Mouse (Mus musculus) hindbrain, embryonic 15.5 days (tissue): Measurements from ENCODE around the gene Prdm1. TPM values are rescaled to one million over a fixed set of nuclear protein-coding genes. Genes with fewer than 3 reads are reported as not detected.

Experiments
- ATAC-seq: fragments of 200-750 bp; cut with Nextera tagmentation; 2 replicates; pipeline ENCODE4 v1.8.0; 2017; ENCODE audit warnings: low read depth, moderate number of reproducible peaks, moderate TSS enrichment; ENCODE audit not compliant: low FRiP score
- H3K27ac ChIP-seq: fragments of 300-500 bp; sonication (generic); replicated peaks from 2 replicates; pipeline ENCODE4 v1.5.1; 2015; ENCODE audit warnings: mild to moderate bottlenecking, inconsistent platforms
- H3K27me3 ChIP-seq: fragments of 300-500 bp; sonication (generic); 2 replicates; pipeline ENCODE4 v1.6.1; 2015; ENCODE audit warnings: control low read depth, inconsistent platforms
- H3K36me3 ChIP-seq: fragments of 300-500 bp; sonication (generic); 2 replicates; pipeline ENCODE4 v1.6.1; 2015; ENCODE audit warnings: control low read depth, inconsistent platforms
- H3K4me1 ChIP-seq: fragments of 300-500 bp; sonication (generic); replicated peaks from 2 replicates; pipeline ENCODE4 v1.6.1; 2015; ENCODE audit warnings: control low read depth, inconsistent platforms
- H3K4me2 ChIP-seq: fragments of 300-500 bp; sonication (generic); 2 replicates; pipeline ENCODE4 v1.6.1; 2015; ENCODE audit warnings: moderate library complexity, mild to moderate bottlenecking, inconsistent platforms
- H3K4me3 ChIP-seq: fragments of 300-500 bp; sonication (generic); 2 replicates; pipeline ENCODE4 v1.5.1; 2015; ENCODE audit warnings: mild to moderate bottlenecking, inconsistent platforms
- H3K9ac ChIP-seq: fragments of 300-500 bp; sonication (generic); 2 replicates; pipeline ENCODE4 v1.6.1; 2015; ENCODE audit warnings: inconsistent platforms
- H3K9me3 ChIP-seq: fragments of 300-500 bp; sonication (generic); 2 replicates; pipeline ENCODE4 v1.6.1; 2016; ENCODE audit warnings: control low read depth, inconsistent platforms
- WGBS: fragments of 180-500 bp; shearing (Covaris S2); methylation state at CpG from one replicate; pipeline ENCODE4 v1.1.7; 2015; 5-methylcytosine and 5-hydroxymethylcytosine counted together
- polyA plus RNA-seq: library from polyadenylated mRNA; unstranded; fragments of >200 nt; fragmentation: Nextera tagmentation; extraction: Ambion mirVana; gene quantifications from 2 replicates; pipeline ENCODE4 v1.2.1, GENCODE M21; 2015

The Prdm1 gene
- polyA plus RNA-seq, 1 experiment from 2014 or later, result 0.62 TPM

DNA sequence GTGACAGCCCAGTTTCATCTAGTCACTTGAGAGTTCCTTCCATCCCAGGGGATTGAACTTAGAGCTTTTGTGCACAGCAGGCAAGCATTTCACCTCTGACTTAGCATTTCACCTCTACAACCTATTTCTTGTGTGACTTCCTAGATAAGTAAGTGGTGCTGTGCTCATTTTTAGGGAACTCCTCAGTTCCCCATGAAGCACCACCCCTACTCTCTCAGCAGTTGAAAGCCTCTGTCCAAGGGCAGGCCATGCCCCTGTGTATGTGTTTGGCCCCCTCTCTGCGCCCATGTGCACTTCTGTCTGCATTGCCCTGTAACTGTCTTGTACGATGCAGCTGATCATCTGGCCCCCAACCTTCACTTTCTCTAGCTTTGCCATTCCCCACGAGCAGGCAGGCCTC lies 128.2 kb downstream of the Prdm1 start:
- no peaks in the 10 kb centered on the region for H3K27me3 ChIP-seq
- H3K36me3 ChIP-seq, result no peaks in the 10 kb centered on the region
- H3K9ac ChIP-seq, result no peak overlapping the region
- no peaks in the 10 kb centered on the region for H3K4me1 ChIP-seq
- no peaks in the 10 kb centered on the region for H3K9me3 ChIP-seq
- no peak overlapping the region for H3K4me3 ChIP-seq
- WGBS, result 58% methylated on average over 3 of the region's 3 CpGs
- no peak overlapping the region for H3K4me2 ChIP-seq
- H3K27ac ChIP-seq, result no peak overlapping the region
- no peak for ATAC-seq

DNA sequence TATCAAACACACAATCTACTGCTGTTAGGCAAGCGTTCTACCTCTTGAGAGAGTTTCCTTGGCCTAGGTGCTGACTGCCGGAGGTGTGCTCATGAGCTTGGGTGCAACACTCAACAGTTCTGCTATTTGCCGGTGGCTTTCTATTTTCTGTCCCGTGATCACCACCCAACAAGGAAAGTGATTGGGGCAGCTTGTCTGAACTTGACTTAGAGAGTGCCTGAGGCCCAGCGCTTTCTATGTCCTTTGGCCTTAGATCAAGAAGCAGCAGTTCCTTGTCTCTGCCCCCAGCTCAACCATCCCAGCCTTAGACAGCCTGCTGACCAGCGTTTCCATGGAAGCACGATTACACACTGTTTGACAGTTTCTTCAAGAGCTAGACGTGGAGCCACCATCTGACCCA lies 135.4 kb downstream of the Prdm1 start:
- no peak overlapping the region for H3K27ac ChIP-seq
- no peak overlapping the region for H3K4me2 ChIP-seq
- WGBS, result 82% methylated on average over 8 of the region's 8 CpGs
- H3K4me3 ChIP-seq, result no peak overlapping the region
- ATAC-seq, result no peak
- no peak overlapping the region for H3K9ac ChIP-seq
- H3K27me3 ChIP-seq, result no peaks in the 10 kb centered on the region
- H3K36me3 ChIP-seq, result no peaks in the 10 kb centered on the region
- no peaks in the 10 kb centered on the region for H3K9me3 ChIP-seq
- H3K4me1 ChIP-seq, result no peaks in the 10 kb centered on the region

DNA sequence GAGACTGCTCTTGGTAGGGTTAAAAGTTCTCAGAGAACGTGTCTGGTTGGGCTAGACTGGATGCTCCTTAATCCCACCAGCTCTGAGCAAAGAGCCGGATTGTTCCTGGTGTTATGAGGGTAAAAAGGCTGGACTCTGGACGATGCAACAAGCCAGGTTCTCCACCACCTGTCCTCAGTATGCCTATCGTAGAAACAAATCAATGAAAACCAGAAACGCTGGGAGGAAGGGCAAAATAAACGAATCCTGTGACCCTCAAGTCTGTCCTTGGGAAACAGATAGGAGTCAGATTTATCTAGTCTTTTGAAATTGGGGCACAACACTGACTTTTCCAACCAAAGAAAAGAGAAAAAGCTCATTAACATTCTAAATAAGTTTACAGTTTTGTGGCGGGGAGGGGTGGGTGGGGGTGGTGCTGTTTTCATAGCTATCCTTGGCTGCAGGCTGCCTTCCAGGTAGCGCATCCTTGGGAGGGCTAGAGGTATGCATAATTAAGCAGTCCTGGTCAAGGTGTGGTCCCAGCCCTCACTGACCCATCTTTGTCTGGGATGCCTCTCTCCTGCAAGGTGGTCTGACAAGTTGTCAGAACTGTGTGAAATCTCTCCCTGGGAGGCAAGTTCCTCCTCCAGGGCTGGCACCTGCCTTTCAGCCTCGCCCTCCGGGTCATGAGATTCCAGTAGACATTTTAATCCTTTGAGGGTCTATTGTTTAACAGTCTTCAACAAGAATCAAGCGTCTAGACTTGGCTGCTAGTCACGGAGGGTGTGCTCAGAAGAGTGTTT lies 136.6 kb downstream of the Prdm1 start:
- no peaks in the 10 kb centered on the region for H3K9me3 ChIP-seq
- H3K4me1 ChIP-seq, result no peaks in the 10 kb centered on the region
- 53% methylated on average over 12 of the region's 12 CpGs for WGBS
- no peak overlapping the region for H3K9ac ChIP-seq
- ATAC-seq, result no peak
- no peaks in the 10 kb centered on the region for H3K27me3 ChIP-seq
- no peaks in the 10 kb centered on the region for H3K36me3 ChIP-seq
- H3K4me3 ChIP-seq, result no peak overlapping the region
- no peak overlapping the region for H3K4me2 ChIP-seq
- H3K27ac ChIP-seq, result no peak overlapping the region

DNA sequence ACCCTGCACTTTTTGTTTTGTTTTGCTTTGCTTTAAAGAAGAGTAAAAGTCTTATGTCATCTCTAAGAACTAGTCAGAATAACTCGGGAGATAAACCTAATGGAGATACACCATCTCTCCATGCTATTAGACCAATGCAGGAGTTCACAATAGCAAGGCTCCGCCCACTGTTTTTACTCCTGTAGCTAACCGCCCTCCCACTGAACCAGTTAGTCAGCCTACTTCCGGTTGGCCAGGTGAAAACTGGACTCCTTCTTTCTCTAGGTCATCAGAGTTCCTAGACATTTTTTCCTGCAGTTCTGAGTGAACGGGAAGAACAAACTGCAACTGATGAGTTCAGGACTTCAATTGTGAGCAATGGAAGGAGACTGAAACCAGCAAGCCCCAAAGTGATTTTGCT lies 138.0 kb downstream of the Prdm1 start:
- 88% methylated on average over 5 of the region's 5 CpGs for WGBS
- ATAC-seq, result no peak
- Histone ChIP-seq H3K36me3 (no peaks in the 10 kb centered on the region), H3K4me2 (no peak overlapping the region), H3K9ac (no peak overlapping the region), H3K27ac (no peak overlapping the region), H3K4me3 (no peak overlapping the region), H3K4me1 (0 out of 2 replicates have a peak, but pooled peaks cover 3% of the 10 kb centered on the region), H3K9me3 (no peaks in the 10 kb centered on the region), H3K27me3 (no peaks in the 10 kb centered on the region)

DNA sequence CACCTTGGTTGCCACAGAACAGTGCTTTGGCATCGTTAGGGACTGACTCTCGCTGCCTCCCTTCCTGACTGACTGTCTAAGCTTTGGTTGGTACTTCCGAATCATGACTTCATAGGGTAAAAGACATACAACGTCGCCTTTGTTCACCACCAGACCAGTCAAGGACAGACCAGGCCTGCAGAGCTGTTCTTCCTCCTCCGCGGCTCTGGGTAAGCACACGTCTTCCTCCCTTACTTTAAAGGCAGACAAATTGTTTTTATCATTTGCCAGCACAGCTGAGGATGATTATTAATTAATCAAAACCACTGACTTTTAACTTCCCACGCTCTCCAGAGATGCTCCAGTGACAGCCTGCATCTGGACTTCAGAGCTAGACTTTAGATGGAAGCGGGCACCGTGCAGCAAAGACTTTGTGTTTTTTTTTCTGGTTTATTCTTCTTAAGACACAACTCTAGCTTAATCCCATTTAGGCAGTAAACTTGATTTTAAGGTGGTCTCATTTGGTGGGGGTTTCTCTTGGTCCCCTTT lies 139.5 kb downstream of the Prdm1 start:
- WGBS, result 77% methylated on average over 11 of the region's 11 CpGs
- Histone ChIP-seq H3K36me3 (no peaks in the 10 kb centered on the region), H3K4me1 (0 out of 2 replicates have a peak, but pooled peaks cover 10% of the 10 kb centered on the region)

More for the DNA sequence above, 139.5 kb downstream of the Prdm1 start:
- no peak overlapping the region for H3K4me3 ChIP-seq
- no peak overlapping the region for H3K4me2 ChIP-seq
- no peak for ATAC-seq
- H3K27me3 ChIP-seq, result no peaks in the 10 kb centered on the region
- H3K9ac ChIP-seq, result no peak overlapping the region
- H3K27ac ChIP-seq, result no peak overlapping the region
- no peaks in the 10 kb centered on the region for H3K9me3 ChIP-seq
